Mouse (Mus musculus): ENCODE measurements around the gene Arhgap19. TPM values are rescaled to one million over a fixed set of nuclear protein-coding genes. Genes with fewer than 3 reads are reported as not detected.

Arhgap19 gene
- total RNA-seq, 2 experiments from 2014 or later = 2.4 to 2.5 TPM

DNA sequence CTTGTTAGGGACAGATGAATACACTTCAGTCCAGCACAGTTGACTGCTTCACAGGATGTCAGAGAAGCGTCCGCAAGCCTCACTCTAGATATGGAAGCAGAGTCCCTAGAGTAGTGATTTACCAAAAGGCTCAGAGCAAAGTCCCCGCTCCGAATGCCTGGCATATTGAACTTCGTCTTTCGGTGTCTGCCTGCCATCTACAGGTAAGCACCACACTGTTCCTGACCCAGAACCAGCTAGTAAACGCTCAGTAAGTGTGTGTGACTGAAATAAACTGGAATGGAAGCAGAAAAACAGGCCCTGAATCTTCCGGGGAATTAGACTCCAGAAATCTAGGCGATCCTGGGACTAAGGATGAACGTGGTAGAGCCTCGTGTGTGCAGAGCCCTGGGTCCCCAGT lies 49.9 kb downstream of the Arhgap19 start:
- DNase-seq (ENCODE audit: extremely low spot score in 1 of 2, low spot score in 1 of 2) = no peak

DNA sequence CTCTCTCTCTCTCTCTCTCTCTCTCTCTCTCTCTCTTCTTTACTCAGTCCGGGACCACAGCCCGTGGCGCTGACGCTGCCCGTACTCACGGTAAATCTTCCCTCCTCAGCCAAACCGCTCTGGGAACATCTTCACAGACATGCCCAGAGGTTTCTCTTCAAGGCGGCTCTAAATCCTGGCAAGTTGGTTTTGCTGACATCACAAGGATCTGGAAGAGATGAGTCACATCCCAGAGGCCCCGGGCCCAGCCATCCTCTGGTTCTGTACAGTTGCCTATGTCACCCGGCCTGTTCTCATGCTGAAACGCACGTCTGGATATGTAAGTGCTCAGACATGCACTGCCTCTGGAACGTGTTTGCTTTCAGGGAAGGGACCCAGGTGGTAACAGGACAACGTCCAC lies 54.4 kb downstream of the Arhgap19 start:
- DNase-seq (ENCODE audit: extremely low spot score in 1 of 2, low spot score in 1 of 2) = no peak

DNA sequence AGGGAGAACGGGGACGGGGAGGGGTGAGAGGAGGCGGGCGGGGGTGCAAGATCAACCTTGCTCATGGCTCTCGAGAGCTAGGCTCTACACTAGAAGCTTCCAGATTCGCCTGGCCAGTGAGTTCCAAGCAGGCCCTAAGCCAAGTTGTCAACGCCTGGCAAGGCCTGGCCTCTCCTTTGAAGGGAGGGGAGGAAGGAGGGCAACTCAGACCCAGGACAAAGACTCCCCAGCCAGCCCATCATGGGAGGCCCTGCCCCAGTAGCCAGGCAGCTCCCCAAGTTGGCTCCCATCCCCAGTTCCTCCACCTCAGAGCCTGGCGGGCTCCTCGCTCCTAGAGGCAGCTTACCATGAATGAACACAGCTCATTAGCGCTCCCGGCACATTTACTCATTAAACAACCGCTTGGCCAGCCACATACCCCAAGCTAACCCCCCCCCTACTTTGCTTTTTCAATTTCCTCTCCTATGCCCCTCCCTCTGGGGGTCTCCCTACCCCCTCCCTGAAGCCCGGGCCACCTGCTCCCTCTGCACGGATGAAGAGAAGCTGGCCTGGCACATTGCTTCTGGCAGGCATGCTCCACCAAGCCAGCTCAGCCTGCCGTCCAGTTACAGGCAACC lies 55.8 kb downstream of the Arhgap19 start:
- peak in 1 of 2 experiments; percentile 48 for DNase-seq (ENCODE audit: extremely low spot score in 1 of 2, low spot score in 1 of 2)

DNA sequence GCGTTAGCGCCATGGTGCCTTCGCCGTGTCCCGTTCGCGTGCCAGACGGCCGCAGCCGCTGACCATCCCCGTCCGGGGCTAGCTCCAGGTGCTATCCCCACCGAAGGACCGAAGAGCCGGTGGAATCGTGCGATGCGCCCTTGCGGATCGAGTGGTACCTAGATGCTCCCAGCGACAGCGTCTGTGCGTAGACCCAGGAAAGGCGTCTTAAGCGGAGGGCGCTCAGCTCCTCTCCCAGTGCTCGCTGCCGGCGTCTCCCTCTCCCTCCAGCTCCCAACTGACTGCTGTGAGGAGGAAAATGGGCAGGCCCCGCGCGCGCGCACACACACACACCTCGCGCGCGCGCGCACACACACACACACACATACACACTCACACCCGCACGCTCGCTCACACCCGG lies 58.5 kb downstream of the Arhgap19 start, which contains the start of gene Slit1:
Gene Slit1, minus strand, starts transcription at position 270 of the 400 bp plus-strand sequence.
- DNase-seq (ENCODE audit: extremely low spot score in 1 of 2, low spot score in 1 of 2) = peak; percentile 64 to 74

DNA sequence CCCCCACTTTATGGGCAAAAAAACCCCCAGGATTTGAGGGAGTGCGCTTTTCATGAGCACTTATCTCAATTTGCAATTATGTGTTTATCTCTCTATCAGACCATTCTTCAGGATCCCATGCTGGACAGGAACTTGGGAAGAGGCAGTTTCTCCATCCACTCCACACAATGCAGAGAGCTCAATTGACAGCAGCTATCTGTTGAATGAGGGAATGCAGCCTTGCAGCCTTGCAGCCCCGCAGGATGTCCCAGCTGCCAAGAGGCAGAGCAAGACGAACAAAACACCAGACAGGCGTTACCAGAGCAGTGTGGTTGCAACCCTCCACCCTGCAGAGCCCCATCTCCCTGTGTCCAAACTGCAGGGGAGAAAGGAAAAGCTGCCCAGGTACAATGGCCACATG lies 63.0 kb downstream of the Arhgap19 start:
- no peak for DNase-seq (ENCODE audit: extremely low spot score in 1 of 2, low spot score in 1 of 2)

DNA sequence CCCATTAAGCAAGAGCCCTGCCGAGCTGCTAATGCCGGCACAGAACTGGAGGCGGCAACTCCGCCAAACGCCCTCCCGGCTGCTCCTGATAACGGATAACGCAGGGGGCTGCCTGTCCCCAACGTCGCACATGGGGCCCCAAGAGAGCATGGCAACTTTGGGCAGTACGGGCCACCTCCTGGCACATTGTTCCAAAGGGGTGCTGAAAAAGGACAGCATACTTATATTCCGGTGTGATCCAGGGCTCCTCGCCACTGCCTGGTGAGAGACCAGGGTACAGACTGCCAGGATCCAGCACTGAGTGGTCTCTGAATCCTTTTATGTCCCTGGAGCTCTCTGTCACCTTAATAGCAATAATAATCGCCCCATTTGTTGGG lies 63.4 kb downstream of the Arhgap19 start:
- DNase-seq (ENCODE audit: extremely low spot score in 1 of 2, low spot score in 1 of 2) = no peak

DNA sequence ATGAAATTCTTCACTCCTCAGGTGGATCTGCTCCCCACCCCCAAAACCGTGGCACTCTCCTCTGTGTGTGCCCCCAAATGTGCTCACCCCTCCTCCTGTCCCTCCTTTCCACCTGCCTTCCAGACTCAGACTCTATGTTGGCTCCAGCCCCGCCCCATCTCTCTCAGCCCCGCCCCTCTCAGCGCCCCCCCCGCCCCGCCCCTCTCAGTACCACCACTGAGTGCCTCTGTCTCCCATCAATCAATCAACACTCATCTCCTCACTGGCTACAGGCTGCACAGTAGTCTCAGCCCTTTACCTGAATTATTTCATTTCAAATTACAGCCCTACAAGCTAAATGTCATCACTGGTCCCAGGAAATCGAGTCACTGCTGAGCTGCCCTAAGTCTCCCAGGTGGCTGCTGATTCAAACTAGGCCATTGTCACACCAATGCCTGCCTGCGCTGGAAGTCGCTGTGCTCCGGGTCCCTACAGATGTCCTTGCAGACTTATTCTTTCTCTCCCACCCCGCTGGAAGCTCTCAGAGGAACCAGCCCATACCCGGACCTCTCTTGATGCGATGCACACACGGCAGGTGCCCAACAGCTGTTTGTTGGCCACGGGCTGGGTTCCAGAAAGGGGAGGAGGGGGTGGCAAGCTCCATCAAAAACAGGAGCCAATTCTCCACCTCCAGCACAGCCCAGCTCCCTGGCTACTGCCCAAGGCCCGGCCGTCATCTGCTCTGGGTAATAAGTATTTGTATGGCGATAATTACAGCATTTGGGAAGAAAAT lies 64.0 kb downstream of the Arhgap19 start:
- DNase-seq (ENCODE audit: extremely low spot score in 1 of 2, low spot score in 1 of 2) = peak; percentile 38 to 63

DNA sequence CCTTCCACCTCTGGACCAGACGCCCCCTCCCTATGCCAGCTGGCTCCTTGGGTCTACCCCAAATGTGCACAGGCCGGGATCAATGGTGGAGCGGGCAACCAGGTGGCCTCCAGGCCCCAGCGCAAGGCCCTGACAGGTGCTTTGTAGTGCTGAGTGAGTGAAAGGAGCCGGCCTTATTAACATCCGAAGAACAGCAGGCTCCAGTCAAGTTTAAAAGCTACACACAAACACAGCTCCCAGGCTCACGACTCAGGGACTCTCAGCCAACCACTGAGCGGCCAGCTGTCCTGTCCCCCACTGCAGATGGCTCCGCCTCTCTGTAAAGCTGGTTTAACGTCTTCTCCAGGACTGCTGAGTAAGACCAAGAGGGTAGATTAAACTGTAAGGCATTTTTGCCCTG lies 67.2 kb downstream of the Arhgap19 start:
- peak in 1 of 2 experiments; percentile 35 for DNase-seq (ENCODE audit: extremely low spot score in 1 of 2, low spot score in 1 of 2)

DNA sequence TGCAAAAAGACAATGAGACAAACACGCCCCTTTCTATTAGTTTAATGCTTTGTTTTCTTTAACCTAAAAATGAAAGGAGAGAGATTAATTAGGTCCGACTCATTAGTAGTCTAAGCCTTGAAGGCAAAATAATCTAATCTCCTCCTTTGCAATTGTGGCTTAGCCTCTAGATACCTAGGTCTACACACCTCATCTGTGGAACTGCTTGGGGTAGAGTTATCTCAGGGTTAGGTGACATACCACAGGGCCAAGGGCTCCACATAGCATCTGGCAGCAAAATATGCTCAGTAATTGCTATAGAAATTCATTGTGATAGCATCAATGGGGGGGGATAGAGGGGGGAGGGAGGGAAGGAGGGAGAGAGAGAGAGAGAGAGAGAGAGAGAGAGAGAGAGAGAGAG lies 76.4 kb downstream of the Arhgap19 start:
- DNase-seq (ENCODE audit: extremely low spot score in 1 of 2, low spot score in 1 of 2) = no peak

DNA sequence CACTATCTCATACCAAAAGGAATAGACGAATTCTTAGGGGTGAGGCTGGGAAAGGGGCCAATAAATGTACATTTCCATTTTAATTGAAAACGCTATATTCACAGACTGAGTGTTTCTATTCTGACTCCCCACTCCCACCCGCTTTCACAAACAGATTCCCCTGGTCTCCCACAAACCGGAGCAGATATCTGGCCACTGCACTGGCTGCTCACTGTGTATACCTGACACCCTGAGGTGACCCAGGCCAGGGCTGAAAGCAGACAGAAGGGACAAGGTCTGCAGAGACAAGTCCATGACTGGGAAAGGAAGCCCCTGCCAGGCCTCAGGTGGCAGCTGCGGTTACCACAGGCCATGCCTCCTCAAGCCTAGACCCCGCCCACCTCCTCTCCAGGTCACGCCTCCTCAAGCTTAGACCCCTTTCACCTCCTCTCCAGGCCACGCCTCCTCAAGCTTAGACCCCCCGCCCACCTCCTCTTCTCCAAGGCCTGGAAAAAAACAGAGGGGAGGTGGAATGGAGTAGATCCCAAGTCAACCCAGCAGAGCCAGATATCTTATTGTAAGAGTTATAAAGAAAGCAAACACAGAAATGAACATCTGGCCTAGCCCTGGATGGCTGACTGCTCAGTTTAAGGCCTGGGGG lies 76.9 kb downstream of the Arhgap19 start:
- no peak for DNase-seq (ENCODE audit: extremely low spot score in 1 of 2, low spot score in 1 of 2)

DNA sequence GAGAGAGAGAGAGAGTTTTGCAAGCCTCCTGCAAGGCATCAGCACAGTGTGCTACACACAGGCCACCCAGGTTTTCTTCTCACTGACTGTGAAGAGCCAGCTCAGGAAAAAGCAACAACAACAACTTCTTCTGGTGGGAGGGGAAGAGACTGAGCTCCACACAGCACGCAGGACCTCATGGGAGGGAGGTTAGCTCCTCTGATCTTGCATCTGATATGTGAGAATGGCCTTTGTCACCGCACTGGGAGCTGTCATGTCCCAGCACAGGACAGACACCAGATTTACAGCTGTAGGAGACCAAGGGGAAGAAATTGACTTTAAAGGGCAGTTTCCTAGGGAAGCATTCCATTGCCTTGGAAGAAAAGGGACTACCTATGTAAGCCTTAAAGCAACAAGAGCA lies 78.5 kb downstream of the Arhgap19 start:
- DNase-seq (ENCODE audit: extremely low spot score in 1 of 2, low spot score in 1 of 2) = no peak

DNA sequence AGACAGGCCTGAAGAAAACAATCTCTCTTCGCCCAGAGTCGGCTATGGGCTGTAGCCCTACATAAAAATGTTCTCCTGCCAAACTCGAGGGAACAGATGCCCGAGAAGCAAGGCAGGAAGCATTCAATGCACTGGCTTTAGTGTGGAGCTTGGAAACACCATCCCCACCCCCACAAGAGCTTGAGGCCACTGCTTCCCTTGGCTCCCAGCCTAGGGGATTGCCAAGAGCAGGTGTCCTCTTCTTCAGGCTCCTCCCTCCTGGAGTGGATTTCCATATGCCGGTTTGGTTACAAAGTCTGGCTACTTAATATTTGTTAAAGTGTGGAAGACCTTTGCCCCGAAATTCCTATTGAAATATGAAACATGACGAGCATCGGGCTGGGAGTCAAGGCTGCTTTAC lies 82.4 kb downstream of the Arhgap19 start:
- DNase-seq (ENCODE audit: extremely low spot score in 1 of 2, low spot score in 1 of 2) = no peak

Other genes with a start within 250 kb of the Arhgap19 start
- 10 to 100 TPM; 11.2 to 14.0 TPM for gene Gm340, start 219.7 kb downstream of the Arhgap19 start, total RNA-seq (2021)
- 100 to 1,000 TPM; 180 to 224 TPM for gene Slit1, start 58.4 kb downstream of the Arhgap19 start, total RNA-seq (2021)
- 10 to 100 TPM; 22.4 to 24.8 TPM for gene Frat1, start 27.9 kb upstream of the Arhgap19 start, total RNA-seq (2021)
- gene Frat2, start 46.1 kb upstream of the Arhgap19 start, total RNA-seq (2021) = 10 to 100 TPM; 13.9 to 14.9 TPM
- 10 to 100 TPM; 32.9 to 33.5 TPM for gene Rrp12, start 94.1 kb upstream of the Arhgap19 start, total RNA-seq (2021)
- gene Pgam1, start 109.9 kb upstream of the Arhgap19 start, total RNA-seq (2021) = 100 to 1,000 TPM; 510 to 584 TPM
- gene Exosc1, start 131.4 kb upstream of the Arhgap19 start, total RNA-seq (2021) = 10 to 100 TPM; 28.3 to 32.4 TPM
- gene Zdhhc16, start 131.4 kb upstream of the Arhgap19 start, total RNA-seq (2021) = 10 to 100 TPM; 46.4 to 50.9 TPM
- gene Mms19, start 179.1 kb upstream of the Arhgap19 start, total RNA-seq (2021) = 10 to 100 TPM; 28.6 to 42.0 TPM
- gene Ubtd1, start 179.7 kb upstream of the Arhgap19 start, total RNA-seq (2021) = 10 to 100 TPM; 13.7 to 14.0 TPM
- not detected for gene Ankrd2, start 234.0 kb upstream of the Arhgap19 start, total RNA-seq (2021)
- 1 to 10 TPM; 5.2 to 8.2 TPM for gene Hoga1, start 243.6 kb upstream of the Arhgap19 start, total RNA-seq (2021)